Mouse (Mus musculus) kidney, postnatal 10 days (tissue): Measurements from ENCODE around the gene Arl6ip5.
"Not testable (repeated sequence)": the region's sequence is repeated elsewhere in the genome, so short reads cannot be mapped to it uniquely, and the experiment has no call there.

Experiments
- DNase-seq: peaks from one replicate; pipeline ENCODE4 v3.0.0; 2021; ENCODE audit warnings: mixed read lengths

Arl6ip5 gene

GRCm38 (mm10) chr6:97224505-97224904 is 14.0 kb downstream of the Arl6ip5 start:
- DNase-seq: no peak

GRCm38 (mm10) chr6:97226083-97226491 is 15.6 kb downstream of the Arl6ip5 start:
- no peak for DNase-seq

GRCm38 (mm10) chr6:97227067-97227847 is 16.8 kb downstream of the Arl6ip5 start:
- no peak for DNase-seq

GRCm38 (mm10) chr6:97234911-97235668 is 24.6 kb downstream of the Arl6ip5 start:
- no peak for DNase-seq

GRCm38 (mm10) chr6:97236088-97236487 is 25.6 kb downstream of the Arl6ip5 start:
- DNase-seq: no peak

GRCm38 (mm10) chr6:97239360-97239759 is 28.9 kb downstream of the Arl6ip5 start:
- no peak for DNase-seq

GRCm38 (mm10) chr6:97240092-97240491 is 29.6 kb downstream of the Arl6ip5 start:
- DNase-seq: no peak

GRCm38 (mm10) chr6:97242522-97242921 is 32.0 kb downstream of the Arl6ip5 start:
- DNase-seq: no peak

- no peak for DNase-seq
Observed at GRCm38 (mm10) chr6:97245200-97245599, 34.7 kb downstream of the Arl6ip5 start.

- DNase-seq: peak; percentile 78
Observed at GRCm38 (mm10) chr6:97250966-97251365, 40.5 kb downstream of the Arl6ip5 start.

- no peak for DNase-seq
Observed at GRCm38 (mm10) chr6:97252086-97252485, 41.6 kb downstream of the Arl6ip5 start.

- DNase-seq: peak; percentile 32
Observed at GRCm38 (mm10) chr6:97252711-97253221, 42.3 kb downstream of the Arl6ip5 start, which contains the start of gene Lmod3. Gene Lmod3 (minus strand): TSS chr6:97252759.

- no peak for DNase-seq
Observed at GRCm38 (mm10) chr6:97258489-97258888, 48.0 kb downstream of the Arl6ip5 start.

- not testable (repeated sequence) for DNase-seq
Observed at GRCm38 (mm10) chr6:97259926-97260325, 49.4 kb downstream of the Arl6ip5 start.

- DNase-seq: no peak
Observed at GRCm38 (mm10) chr6:97262229-97262628, 51.7 kb downstream of the Arl6ip5 start.

- not testable (repeated sequence) for DNase-seq
Observed at GRCm38 (mm10) chr6:97263750-97264149, 53.3 kb downstream of the Arl6ip5 start.

GRCm38 (mm10) chr6:97265240-97265639 is 54.8 kb downstream of the Arl6ip5 start:
- DNase-seq: no peak

GRCm38 (mm10) chr6:97265705-97266104 is 55.2 kb downstream of the Arl6ip5 start:
- DNase-seq: no peak

GRCm38 (mm10) chr6:97266661-97267060 is 56.2 kb downstream of the Arl6ip5 start:
- DNase-seq: no peak

GRCm38 (mm10) chr6:97267132-97267531 is 56.6 kb downstream of the Arl6ip5 start:
- no peak for DNase-seq

- DNase-seq: no peak
Observed at GRCm38 (mm10) chr6:97269596-97269995, 59.1 kb downstream of the Arl6ip5 start.

- no peak for DNase-seq
Observed at GRCm38 (mm10) chr6:97272349-97272748, 61.9 kb downstream of the Arl6ip5 start.

- no peak for DNase-seq
Observed at GRCm38 (mm10) chr6:97273058-97273710, 62.7 kb downstream of the Arl6ip5 start.
